Mouse (Mus musculus): ENCODE results near the gene Creld2.

Creld2 gene

GRCm38 (mm10) chr15:88849621-88850020, 30.2 kb downstream of the Creld2 start:
- in situ Hi-C loops (cut with MboI; ENCODE audit: low pct_unique_long_range_greater_than_20kb in 1 of 2, low sequenced_read_pairs in 2 of 2, unreplicated experiment in 1 of 2) = no loop called here

- in situ Hi-C loops (cut with MboI; ENCODE audit: low pct_unique_long_range_greater_than_20kb in 1 of 2, low sequenced_read_pairs in 2 of 2, unreplicated experiment in 1 of 2) = no loop called here
Measured at GRCm38 (mm10) chr15:88850146-88850826, 30.8 kb downstream of the Creld2 start.

GRCm38 (mm10) chr15:88851076-88851475, 31.6 kb downstream of the Creld2 start:
- in situ Hi-C loops (cut with MboI; ENCODE audit: low pct_unique_long_range_greater_than_20kb in 1 of 2, low sequenced_read_pairs in 2 of 2, unreplicated experiment in 1 of 2) = no loop called here

DNA sequence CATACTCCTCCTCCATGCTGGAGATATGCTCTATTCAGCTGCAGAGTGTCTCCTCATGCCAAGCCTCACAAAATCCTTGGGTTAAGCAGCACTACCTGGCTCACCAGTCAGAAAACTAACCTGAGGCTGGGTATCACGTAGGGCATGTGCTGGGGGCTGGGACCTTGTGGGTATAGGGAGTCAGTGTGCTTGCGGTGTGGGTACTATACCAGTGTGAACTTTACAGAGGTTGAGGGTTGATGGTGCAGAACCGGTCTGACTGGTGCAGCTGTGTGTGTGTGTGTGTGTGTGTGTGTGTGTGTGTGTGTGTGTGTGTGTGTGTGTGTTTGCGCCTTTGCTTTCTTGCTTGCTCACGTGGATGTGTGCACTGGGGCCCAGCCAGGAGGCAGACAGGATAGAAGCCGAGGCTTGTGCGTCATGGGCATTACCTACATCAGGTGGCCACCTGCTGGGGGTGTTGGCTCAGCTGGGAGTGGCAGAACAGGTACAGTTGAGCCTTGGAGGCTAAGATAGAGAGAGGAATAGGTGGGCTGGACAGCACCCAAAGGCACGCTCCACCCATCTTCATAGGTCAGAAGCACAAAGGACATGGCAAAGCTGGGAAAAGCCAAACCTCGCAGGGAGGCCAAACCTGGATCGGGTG, 32.2 kb downstream of the Creld2 start:
- in situ Hi-C loops (cut with MboI; ENCODE audit: low pct_unique_long_range_greater_than_20kb in 1 of 2, low sequenced_read_pairs in 2 of 2, unreplicated experiment in 1 of 2) = no loop called here

DNA sequence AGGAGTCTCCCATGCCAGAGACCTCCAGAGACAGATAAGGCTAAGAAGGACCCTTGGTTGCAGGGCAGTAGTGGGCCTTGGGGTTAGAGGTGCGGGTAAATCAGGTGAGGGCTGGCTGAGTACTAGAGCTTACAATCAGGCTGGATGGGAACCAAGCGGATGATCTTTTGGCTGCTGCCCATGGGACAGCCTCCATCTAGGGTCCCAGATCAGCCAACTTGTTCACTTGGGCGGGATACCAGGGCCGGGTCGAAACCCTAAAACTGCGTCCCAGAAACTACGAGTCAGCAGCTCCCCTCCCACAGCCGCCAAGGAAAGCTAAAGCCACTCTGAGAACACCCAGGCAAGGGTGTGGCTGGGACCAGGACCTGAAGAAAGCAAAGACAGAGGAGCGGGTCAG, 33.7 kb downstream of the Creld2 start:
- in situ Hi-C loops (cut with MboI; ENCODE audit: low pct_unique_long_range_greater_than_20kb in 1 of 2, low sequenced_read_pairs in 2 of 2, unreplicated experiment in 1 of 2) = no loop called here

GRCm38 (mm10) chr15:88854119-88854968, 34.9 kb downstream of the Creld2 start:
- in situ Hi-C loops (cut with MboI; ENCODE audit: low pct_unique_long_range_greater_than_20kb in 1 of 2, low sequenced_read_pairs in 2 of 2, unreplicated experiment in 1 of 2) = no loop called here

DNA sequence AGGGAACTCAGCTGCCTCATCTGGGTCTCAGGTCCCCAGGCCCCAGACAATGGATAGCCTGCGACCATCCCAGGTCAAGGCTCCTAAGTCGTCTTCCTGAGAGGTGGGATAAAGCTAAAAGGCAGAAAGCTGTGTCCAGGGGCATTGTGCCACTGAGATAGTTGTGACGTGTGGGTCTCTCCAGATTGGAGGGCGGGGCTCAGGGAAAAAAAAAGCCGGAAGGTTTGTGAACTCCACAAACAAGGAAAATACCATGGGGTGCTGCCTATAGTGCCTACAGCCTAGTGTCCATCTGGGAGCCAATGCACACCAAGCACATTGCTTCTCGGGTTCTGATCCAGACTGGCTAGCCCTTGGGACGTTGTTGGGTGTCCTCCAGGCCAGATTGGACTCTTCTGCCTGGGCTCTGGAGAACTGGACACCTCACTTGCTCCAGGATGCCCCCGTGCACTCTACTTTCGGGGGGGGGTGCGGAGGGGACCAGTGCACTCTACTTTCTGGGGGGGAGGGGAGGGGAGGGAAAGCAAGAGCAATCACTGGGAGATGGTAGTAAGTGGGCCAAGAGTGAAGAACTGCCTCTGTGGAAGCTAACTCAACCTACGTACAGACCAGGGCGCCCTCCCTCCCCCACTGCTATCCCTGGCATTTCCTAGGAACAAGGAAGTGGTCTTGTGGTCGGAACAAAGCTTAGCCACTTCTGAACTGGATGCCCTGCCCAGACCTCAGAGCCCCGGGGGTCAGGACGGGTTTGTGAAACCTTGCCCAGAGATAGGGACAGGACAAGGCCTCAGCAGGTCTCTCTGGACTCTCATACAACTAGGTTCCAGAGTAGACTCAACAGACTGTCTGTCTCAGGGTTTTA, 35.8 kb downstream of the Creld2 start:
- in situ Hi-C loops (cut with MboI; ENCODE audit: low pct_unique_long_range_greater_than_20kb in 1 of 2, low sequenced_read_pairs in 2 of 2, unreplicated experiment in 1 of 2) = no loop called here

- in situ Hi-C loops (cut with MboI; ENCODE audit: low pct_unique_long_range_greater_than_20kb in 1 of 2, low sequenced_read_pairs in 2 of 2, unreplicated experiment in 1 of 2) = no loop called here
Measured at GRCm38 (mm10) chr15:88855896-88856417, 36.5 kb downstream of the Creld2 start.

DNA sequence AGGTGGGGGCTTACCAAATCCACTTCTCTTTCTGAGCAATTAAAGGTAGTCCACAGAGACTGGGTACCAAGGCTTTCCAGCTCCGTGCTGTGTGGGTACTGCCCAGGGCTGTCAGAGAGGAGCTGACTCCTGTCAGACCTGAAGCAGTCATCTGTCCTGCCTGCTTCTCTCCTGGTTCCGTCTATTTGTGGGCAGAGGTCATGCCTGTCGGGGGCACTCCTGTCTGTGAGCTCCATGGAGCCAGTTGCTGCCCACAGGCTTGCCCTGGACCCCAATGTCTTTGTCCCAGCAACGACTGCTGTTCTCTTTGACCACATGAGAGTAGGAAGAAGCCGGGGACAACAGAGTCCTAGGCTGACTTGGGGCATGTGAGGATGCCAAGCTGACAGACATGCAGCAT, 37.2 kb downstream of the Creld2 start:
- in situ Hi-C loops (cut with MboI; ENCODE audit: low pct_unique_long_range_greater_than_20kb in 1 of 2, low sequenced_read_pairs in 2 of 2, unreplicated experiment in 1 of 2) = no loop called here

GRCm38 (mm10) chr15:88857361-88857760, 37.9 kb downstream of the Creld2 start:
- in situ Hi-C loops (cut with MboI; ENCODE audit: low pct_unique_long_range_greater_than_20kb in 1 of 2, low sequenced_read_pairs in 2 of 2, unreplicated experiment in 1 of 2) = no loop called here

- in situ Hi-C loops (cut with MboI; ENCODE audit: low pct_unique_long_range_greater_than_20kb in 1 of 2, low sequenced_read_pairs in 2 of 2, unreplicated experiment in 1 of 2) = no loop called here
Measured at GRCm38 (mm10) chr15:88858141-88858541, 38.7 kb downstream of the Creld2 start.

DNA sequence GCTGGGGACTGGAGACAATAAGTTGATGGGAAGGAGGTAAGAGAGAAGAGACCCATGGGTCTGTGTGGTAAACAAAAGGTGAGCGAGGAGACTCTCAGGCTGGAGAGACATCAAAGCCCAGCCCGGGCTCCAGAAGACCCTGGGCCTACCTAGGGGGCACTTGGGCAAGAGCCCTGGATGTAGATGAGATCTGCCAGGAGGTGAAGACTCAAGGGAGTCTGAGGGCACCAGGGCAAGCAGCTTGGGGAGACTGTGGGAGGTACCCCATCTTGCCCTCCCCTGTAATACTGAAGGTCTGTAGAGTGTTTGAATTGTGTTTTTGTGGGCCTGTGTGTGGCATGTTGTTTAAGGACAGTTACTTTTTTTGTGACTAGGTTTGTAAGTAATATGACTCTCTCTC, 39.3 kb downstream of the Creld2 start:
- in situ Hi-C loops (cut with MboI; ENCODE audit: low pct_unique_long_range_greater_than_20kb in 1 of 2, low sequenced_read_pairs in 2 of 2, unreplicated experiment in 1 of 2) = no loop called here

DNA sequence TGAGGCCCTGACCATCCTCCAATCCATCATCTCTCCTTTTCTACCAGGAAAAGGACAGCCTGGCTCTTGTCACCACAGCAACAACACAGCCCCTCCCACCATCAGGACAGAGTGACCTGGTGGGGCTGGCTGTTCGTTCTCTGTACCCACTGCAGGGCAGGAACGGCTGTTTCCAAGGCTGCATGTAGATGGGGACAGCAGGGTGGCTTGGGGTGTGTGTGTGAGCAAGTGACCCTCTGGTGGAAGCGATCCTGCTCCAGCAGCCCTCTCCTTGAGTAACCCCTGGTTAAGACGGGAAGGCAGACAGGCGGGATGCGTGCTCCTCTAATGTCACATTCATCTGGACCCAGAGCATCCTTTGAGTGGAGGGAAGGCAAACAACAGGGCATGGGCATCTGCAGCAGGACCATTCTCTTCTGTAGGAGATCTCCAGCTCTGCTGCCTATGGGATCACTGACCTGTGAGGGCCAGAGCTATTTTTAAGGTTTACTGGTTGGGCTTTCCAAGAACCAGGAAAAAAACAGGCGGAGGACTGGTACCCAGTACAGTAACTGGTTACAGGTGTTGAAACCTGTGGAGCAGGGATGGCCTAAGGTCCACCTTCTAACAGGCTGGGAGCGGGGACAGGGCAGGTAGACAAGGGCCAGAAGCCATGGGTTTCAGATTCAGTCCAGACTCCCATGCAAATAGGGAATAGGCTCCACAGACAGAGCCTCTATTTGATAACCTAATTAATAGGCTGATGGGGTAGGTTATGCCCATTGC, 39.9 kb downstream of the Creld2 start:
- in situ Hi-C loops (cut with MboI; ENCODE audit: low pct_unique_long_range_greater_than_20kb in 1 of 2, low sequenced_read_pairs in 2 of 2, unreplicated experiment in 1 of 2) = no loop called here

GRCm38 (mm10) chr15:88860781-88861180, 41.3 kb downstream of the Creld2 start:
- in situ Hi-C loops (cut with MboI; ENCODE audit: low pct_unique_long_range_greater_than_20kb in 1 of 2, low sequenced_read_pairs in 2 of 2, unreplicated experiment in 1 of 2) = no loop called here

- in situ Hi-C loops (cut with MboI; ENCODE audit: low pct_unique_long_range_greater_than_20kb in 1 of 2, low sequenced_read_pairs in 2 of 2, unreplicated experiment in 1 of 2) = no loop called here
Measured at GRCm38 (mm10) chr15:88861772-88862622, 42.6 kb downstream of the Creld2 start, which contains the start of gene Pim3. Gene Pim3, plus strand, starts transcription at chr15:88862186.

- in situ Hi-C loops (cut with MboI; ENCODE audit: low pct_unique_long_range_greater_than_20kb in 1 of 2, low sequenced_read_pairs in 2 of 2, unreplicated experiment in 1 of 2) = no loop called here
Measured at GRCm38 (mm10) chr15:88862881-88863694, 43.6 kb downstream of the Creld2 start.
